Mouse (Mus musculus) fat pad, adult 2 months (tissue): Measurements from ENCODE around the gene Bcas2.
"Not testable (repeated sequence)": the region's sequence is repeated elsewhere in the genome, so short reads cannot be mapped to it uniquely, and the experiment has no call there.

ENCODE experiments used
- DNase-seq: peaks from one replicate; pipeline ENCODE4 v3.0.0-alpha.2; 2011; ENCODE audit warnings: low read depth, low spot score; ENCODE audit errors: extremely low read depth

Bcas2 gene

DNA sequence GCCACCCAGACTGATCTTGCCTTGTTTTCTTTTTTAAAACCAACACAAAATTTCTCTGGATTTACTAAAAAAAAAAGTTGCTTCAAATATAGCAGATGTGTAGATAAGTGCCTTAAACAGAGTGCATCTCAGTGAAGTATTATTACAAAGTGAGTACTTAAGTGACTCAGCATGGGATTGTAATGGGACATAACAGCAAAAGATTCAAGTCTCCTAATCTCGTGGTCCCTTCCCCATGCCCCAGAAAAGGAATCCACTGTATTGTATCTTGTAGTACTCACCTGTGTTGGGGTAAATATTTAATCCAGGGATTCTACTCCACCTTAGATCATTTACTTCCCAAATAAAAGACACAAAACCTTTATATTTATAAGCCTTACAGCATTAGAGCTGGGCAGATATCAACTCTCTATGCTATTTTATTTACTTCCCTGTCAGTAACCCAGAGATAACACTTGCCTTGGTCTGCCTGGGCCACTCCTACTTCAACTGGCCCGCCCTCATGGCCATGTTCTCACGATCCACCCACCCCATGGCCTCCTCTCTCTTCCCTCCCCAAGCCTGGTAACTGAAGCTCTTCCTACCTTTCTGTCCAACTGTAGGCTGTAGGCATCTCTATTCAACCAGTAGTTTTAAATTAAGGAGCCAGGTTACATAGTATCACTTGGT lies 12.1 kb upstream of the Bcas2 start:
- DNase-seq: no peak

DNA sequence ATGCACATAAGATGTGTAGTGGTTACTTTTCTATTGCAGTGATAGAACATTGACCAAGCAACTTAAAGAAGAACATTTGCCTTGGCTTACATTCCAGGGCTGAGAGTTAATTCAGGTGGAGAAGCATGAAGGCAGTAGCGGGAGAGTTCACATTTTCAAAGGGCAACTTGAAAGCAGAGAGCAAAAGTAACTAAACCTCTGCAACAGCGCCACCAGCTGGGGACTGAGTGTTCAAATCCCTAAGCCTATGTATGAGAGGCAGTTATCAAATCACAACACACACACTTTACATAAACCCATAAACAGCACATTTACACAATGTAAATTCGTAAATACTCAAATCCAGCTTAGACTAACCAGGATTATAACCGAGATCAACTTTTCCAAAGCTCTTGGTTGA lies 1.7 kb upstream of the Bcas2 start:
- DNase-seq: no peak

DNA sequence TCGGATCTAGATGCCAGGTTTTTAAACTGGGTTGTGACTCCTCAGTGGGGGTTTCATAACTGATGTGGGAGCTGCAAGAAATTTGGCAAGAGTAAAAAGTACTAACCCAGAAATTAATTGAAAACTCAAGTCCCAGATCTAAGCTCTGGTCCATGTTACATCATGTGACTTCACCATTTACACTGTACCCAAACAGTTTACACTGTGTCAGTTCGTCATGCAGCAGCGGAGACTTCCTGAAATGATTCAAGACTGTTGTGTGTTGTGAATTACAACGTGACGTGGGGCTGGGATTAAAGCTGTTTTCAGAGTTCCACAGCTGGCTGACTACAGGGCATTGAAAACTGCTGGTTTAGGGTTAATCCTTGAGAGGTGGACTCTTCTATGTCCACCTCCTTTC lies 1.2 kb downstream of the Bcas2 start:
- no peak for DNase-seq

DNA sequence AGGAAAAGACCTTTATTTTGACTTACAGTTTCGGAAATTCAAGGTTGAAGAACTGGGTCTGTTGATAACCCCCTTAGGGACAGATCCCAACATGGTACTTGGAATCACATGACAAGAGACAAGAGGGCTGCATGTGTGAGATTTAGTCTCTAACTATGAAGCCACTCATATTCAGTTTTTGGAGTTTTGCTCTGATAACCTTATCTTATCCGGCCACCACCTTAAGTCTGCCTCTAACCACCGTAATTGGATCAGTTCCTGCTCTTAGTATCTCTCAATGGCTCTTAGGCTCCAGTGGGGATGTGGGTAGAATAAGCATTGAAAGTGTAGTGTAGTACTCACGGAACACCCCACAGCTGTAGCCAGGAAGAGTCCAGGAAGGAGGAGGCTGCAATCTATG lies 5.3 kb downstream of the Bcas2 start:
- no peak for DNase-seq

DNA sequence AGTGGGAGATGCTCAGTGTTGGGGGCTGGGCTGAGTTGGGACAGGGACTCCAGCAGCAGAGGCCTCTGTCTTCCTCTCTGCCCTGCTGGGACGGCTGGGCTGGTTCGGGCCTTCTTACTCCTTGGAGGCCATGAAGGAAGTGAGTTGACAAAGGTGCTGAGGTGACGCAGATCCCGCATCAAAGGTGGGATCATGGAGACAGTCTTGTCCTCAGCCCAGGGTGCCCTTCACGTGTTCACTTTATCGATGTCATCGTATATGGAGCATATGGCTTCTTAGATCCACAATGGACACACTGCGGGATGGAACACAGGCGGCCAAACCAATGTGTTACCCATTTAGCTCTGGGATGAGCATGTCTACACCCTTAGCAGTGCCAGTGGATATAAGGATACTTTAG lies 8.1 kb downstream of the Bcas2 start:
- no peak for DNase-seq

DNA sequence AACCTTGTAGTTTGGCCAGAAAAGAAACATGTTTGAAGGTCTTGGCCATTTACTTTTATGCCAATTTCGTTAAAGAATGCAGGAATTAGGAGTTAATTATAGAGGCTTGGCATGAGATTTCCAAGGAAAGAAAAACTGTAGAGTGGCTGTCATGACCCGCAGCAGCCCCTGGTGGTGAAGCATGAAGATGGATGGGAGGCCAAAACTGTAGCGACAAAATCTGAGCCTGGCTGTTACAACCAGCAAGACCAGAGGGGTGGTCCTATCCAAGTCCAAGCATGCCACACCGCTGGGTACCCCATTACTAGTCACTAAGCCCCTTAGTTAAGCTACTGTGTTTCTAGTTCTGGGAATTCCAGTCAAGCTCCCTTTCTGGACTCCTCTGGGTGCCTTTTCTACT lies 9.7 kb downstream of the Bcas2 start:
- DNase-seq: no peak

DNA sequence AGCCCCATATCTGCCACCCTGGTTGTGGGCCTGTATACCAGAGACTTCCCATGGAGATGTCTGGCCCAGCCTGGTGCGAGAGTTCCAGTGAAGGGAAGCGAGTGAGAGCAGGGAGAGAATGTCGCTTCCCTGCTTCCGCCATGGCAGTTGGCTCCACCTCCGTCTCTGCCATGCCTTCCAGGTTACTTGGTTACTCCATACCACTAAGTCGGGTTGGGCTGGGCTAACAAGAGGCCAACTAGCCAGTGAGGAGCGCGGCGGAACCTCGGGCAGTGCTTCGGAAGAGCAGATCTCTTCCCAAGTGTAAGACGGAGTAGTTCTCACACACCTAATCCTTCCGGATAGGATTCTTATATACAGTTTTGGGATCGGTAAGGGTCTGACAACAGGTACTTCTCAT lies 11.4 kb downstream of the Bcas2 start:
- no peak for DNase-seq

DNA sequence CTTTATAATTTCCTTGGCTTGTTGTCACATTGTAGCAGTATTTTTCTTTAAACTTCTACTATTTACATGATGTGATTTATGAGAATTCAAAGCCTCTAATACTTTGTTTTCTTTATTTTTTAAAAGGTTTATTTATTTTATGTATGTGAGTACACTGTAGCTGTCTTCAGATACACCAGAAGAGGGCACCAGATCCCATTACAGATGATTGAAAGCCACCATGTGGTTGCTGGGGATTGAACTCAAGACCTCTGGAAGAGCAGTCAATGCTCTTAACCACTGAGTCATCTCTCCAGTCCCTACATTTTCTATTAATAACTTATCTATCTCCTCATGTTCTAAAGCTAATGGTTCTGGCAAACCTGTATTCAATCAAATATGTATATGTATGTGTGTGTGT lies 13.0 kb downstream of the Bcas2 start:
- not testable (repeated sequence) for DNase-seq

DNA sequence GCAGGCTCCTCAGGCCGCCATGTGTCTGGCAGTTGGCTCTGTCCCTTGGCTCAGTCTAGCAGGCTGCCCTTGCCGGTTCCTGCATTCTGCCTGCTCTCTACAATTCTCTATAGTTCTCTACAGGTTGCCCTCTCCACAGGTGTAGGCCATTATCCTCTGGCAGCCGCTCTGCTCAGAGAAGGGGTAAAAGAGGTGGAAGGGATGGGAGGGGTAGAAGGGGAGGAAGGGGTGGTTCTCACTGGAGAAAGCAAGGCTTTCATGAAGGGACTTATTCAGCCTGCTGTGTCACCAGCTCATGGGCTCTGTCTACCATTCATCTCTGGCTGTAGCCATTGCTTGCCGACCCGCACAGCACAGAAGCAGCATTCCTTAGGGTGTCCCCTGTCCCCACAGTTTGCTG lies 17.0 kb downstream of the Bcas2 start:
- no peak for DNase-seq

DNA sequence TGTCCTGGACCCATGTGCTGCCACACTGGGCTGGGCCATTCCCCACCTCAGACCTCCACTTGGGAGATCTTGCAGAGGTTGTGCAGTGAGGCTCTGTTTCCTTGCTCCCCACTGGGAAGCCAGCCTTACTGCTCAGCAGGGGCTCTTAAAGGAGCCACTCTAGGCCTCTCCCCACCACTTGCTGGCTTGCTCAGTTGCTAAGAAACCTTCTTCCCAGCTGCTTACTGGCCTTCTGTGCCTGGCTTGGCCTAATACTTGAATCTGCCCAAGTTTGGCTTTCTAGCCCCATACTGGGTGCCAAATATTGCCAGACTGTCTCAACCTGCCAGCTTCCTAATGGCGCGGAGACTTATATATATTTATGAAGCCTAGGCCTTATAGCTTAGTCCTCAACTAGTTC lies 17.4 kb downstream of the Bcas2 start:
- no peak for DNase-seq

DNA sequence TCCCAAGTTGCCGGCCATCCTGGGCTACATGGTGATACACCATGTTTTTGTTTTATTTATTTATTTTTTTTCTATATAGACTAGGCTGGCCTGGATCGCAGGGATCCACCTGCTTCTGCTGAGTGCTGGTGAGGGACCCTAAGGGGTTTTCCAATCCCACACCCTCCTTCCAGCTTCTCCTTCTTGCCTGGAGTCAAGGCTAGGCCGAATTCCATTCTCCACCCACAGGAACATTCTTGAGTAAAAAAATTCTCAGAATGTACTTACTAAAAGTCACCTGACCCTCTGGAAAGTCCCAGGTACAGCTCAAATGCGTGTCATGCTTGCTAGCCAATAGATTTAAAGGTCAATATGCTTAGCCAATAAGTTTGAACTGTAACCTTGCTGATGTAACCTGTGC lies 20.7 kb downstream of the Bcas2 start:
- DNase-seq: no peak

DNA sequence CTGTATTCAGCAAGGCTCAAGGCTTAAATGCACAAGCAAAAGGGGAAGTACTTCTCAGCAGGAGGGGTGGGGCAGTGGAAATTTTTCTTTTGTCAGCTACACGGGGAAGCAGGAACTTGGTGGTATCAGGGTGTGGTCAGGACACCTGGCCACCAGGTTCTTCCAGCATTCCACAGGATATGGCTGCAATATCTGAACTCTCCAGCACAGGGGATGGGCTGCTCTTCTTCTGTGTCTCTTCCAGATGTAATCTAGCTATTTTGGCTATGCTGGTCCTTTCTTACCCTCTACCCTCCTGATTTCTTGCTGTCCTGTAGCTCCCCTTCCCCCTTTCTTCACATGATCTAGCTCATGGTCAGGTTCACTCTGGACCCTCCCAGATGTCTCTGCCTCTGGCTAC lies 21.7 kb downstream of the Bcas2 start:
- DNase-seq: no peak

DNA sequence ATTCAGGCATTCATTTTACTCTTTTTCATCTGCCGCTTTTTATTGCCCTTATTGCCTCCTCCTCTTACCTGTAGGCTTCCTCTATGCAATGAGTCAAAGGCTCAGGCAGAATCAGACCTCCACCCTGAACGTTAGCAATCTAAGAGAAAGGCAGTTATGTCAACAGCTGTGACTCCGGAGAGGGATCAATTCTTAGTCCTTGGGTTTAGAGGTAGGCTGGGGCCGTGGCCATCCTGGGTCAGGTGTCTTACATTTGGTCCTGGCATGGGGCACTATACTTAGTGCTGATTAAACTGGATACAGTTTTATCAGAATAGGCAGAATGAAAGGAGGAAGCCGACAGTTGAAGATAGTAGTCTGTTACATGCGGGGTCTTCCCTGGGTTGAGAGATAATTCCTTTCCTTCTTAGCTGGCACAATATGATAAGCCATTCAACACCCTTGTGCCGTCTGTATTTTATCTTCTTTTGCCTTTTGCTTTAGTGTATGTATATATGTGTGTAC lies 24.9 kb downstream of the Bcas2 start:
- DNase-seq: no peak

DNA sequence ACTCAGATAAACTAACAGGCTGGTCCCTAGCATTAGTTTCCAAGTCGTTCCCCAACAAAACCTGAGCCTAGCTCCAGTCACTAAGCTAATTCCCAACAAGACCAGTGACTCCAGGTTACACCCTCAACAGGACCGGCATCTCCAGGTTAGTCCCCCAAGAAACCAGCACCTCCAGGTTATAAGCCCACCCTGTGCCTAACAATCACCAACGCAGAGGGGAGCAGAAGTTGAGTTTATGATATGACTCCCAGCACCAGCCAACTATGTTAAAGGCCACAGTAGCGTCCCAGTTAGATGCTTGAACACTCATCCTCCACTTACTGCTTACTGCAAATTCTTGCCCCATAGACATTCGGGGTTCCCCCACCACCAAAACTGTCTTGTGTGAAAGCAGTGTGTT lies 27.9 kb downstream of the Bcas2 start:
- DNase-seq: no peak

DNA sequence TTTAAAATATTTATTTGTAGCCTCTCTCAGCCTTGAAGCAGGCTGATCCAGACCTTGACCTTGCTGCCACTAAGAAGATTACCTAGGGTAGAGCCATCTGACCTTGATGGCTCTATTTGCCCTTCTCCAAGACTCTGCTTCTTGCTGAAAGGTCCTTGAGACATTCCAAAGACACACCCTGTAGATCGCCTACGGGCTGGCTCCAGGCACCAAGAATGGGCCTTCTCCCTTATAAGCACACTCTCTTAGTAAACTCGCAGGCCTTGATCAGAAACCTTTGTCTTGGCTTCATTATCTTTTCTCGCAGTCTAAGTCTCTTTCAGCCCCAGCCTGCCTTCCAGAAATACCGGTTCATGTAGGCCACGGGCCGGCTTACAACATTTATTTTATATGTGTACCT lies 29.6 kb downstream of the Bcas2 start:
- not testable (repeated sequence) for DNase-seq

DNA sequence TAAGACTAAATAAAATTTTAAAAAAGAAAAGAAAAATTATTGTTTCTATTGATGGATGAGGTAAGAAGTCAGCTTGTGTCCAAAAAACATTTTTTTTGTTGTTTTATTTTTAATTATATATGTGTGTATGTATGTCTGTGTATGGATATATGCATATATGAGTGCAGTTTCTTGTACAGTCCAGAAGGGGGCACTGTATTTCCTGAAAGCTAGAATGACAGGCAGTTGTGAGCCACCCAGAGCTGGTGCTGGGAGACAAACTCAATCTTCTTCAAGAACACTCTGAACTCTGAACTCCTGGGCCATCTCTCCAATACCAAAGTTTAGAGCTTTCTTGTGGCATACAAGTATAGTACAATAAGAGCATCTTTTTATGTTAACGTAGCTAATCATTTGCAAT lies 32.1 kb downstream of the Bcas2 start:
- no peak for DNase-seq

DNA sequence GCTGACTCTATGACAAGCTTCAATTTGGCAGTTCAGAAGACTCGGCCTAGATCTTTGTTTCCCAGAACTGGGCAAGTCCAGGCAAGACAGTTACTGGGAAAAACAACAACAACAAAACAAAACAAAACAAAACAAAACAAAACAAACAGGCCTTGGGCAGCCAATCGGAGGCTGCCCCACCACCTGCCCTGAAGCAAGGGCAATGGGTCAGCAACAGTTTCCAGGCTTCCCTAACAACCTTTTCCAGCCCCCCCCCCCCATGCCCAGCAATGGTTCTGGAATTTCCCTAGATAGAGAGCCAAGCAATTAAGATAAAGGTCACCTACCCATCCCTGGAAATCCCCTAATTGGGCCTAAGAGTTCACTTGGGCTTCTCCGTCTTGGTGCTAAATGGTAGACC lies 33.0 kb downstream of the Bcas2 start:
- DNase-seq: no peak

DNA sequence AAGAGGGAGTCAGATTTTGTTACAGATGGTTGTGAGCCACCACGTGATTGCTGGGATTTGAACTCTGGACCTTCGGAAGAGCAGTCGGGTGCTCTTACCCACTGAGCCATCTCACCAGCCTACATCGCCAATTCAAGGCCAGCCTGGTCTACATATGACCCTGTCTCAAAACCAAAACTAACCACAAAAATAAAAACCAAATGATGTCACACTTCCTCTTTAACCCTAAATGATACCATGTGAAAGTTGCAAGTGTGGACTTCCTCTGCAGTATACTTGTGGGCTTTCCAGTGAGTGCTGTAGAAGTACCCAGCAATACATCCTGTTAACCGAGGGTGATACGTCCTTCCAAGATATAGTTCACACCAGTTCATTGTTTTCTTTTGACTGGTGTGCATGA lies 34.9 kb downstream of the Bcas2 start:
- DNase-seq: no peak

DNA sequence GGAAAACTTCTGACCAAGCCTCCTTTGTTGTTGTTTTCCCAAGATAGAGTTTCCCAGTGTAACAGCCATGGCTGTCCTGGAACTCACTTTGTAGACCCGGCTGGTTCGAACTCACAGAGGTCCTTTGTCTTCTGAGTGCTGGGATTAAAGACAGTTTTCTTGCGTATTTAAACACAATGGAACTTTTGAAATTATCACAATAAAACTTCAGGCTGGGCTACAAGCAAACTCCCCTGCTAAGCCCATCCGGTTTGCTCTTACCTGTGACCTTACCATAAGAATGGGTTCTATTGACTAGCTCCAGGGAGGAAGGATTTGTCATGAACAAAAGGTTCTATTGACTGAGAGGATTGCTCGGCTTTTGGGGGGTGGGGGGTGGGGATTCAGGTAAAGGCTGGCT lies 36.3 kb downstream of the Bcas2 start:
- no peak for DNase-seq

DNA sequence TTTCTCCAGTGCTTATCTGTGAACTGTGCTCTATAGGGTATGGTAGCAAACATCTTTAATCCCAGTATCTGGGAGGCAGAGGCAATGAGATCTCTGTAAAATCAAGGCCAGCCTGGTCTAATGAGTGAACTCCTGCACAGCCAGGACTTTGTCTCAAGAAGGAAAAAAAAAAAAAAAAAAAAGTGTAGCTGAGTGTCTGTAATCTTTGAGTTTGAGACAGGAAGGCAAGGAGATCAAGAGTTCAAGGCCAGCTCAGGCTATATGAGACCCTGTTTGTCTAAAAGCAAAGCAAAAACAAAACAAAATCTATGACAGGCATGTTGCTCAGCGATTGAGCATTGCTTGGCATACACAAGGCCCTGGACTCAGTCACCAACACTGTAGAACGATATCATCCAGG lies 36.8 kb downstream of the Bcas2 start:
- no peak for DNase-seq

DNA sequence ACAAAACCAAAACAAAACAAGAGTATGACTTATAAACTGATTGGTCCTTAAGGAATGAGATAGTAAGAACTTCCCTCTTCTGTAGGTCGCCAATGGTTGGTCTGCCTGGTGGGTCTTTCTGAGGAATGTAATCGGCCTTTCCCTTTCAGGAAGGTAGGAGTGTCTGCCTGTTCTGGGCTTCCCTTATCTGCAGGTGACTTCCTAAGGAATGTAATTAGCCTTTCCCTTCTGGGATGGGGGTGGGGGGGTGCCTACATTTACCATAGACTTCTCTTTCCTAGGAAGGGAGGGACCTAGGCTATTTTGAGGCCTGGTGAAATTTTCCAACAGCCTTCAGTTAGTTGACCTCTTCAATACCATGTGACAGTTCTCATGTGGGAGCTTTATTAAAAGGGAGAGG lies 39.6 kb downstream of the Bcas2 start:
- no peak for DNase-seq

DNA sequence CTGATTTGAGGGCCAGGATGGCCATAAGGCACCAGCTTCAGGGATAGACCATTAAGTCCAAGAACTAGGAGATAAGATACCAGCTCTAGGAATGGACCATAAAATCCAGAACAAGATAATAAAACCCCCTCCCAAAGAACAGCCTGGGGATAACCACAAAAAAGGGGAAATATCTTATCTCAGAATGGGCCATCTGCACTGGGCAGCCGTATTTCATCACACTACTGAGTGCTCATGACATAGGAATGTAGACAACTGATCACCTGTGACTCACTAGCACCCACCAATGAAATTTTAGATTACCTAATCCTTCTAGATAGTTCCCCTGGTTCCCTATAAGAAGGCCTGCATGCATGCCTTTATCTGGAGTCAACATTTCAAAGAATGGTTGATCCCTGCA lies 40.7 kb downstream of the Bcas2 start:
- DNase-seq: no peak

DNA sequence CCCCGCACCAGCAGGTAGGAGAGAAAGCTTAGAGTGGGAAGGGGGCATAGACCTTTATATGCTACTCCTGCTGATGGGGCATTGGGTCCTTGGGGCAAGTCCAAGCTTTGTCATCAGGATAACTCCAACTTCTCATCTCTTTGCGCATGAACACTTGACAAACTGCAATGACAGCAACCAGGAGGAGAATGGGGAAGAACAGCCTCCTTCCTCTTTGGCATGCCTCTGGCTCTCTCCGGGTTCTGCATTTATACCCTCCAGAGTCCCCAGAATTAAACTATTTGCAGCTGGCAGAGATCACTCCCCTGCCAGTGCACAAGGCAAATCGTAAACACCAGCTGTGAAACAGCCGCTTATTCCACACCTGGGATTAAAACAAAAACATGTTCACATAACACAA lies 42.1 kb downstream of the Bcas2 start:
- DNase-seq: no peak
